Mouse (Mus musculus) ovary, postnatal 36 days (tissue): ENCODE data around the gene Maip1.
A peak's percentile ranks its signal among the peaks of the same experiment; 100 is the strongest.

Source experiments
- DNase-seq: peaks from one replicate; pipeline ENCODE4 v3.0.0; 2022; ENCODE audit warnings: low spot score, mixed read lengths

The Maip1 gene

DNA sequence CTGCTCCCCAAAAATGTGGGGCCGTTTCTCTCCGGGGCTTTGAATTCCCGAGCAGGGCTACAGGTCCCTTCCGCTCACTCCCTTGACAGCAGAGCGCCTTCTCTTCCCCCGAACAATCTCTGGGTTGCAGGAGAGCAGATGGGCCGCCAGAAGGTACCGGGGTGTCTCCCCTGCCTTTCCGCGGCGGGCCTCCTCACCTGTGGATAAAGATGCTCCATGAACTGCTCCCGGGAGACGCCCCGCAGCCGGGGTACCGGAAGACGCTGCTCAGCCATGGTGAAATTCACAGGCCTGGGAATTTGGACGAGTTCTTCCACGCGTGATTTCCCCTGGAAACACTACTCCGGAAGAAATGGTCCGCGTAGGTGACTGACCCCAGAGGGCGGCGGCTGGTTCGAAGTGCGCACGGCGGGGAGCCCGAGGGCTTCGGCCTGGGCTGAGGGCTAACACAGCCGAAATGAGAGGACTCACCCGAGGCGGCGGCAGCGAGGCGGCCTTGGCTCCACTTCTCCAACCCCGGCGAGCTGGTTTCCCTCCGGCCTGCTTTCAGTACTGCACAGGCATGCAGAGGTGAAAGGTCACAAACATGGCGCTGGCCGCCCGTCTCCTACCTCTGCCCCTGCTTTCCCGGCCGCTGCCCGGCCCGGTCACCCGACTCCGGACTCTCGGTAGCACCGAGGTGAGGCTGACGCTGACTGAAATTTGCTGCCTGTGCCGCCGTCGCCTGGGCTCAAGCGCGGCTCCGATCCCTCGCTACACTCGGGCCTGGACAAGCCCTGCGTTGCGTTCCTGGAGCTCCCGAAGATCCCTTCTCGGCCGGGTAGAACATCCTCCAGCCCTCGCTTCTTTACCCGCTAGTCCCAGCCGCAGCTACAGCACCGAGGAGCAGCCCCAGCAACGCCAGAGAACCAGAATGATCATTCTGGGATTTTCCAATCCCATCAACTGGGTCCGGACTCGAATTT is at the start of gene Maip1, which contains the start of gene Tyw5:
TSS of gene Maip1 (plus strand) at position 142 of the 965 bp plus-strand sequence.
TSS of gene Tyw5 (minus strand) at position 915 of the 965 bp plus-strand sequence.
- DNase-seq: peak; percentile 81

- no peak for DNase-seq
These were observed 47.6 kb upstream of the Maip1 start for GRCm38 (mm10) chr1:57358546-57358945.

GRCm38 (mm10) chr1:57367446-57367845 is 38.7 kb upstream of the Maip1 start:
- no peak for DNase-seq

GRCm38 (mm10) chr1:57369111-57369510 is 37.0 kb upstream of the Maip1 start:
- DNase-seq: no peak

- no peak for DNase-seq
These were observed 35.7 kb upstream of the Maip1 start for GRCm38 (mm10) chr1:57370451-57370850.

- DNase-seq: no peak
These were observed 30.9 kb upstream of the Maip1 start for GRCm38 (mm10) chr1:57375276-57375675.

DNA sequence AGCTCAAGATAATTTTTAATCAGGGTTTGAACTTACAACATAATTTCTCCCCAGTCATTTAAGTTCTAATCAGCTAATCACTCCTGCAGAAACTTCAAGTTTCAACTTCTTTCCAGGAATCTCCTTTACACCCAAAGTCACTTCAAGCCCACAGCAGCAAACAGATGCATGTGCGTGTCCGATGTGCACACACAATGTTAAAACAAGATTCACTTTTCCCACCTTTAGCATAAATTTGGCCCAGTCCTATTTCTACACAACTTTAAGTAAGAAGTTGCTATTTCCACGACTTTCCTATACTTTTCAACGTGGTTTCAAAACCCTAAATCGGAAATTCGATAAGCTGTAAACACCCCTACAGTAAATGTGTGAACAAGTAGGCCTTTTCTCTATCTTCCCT is 29.3 kb upstream of the Maip1 start:
- DNase-seq: no peak

DNA sequence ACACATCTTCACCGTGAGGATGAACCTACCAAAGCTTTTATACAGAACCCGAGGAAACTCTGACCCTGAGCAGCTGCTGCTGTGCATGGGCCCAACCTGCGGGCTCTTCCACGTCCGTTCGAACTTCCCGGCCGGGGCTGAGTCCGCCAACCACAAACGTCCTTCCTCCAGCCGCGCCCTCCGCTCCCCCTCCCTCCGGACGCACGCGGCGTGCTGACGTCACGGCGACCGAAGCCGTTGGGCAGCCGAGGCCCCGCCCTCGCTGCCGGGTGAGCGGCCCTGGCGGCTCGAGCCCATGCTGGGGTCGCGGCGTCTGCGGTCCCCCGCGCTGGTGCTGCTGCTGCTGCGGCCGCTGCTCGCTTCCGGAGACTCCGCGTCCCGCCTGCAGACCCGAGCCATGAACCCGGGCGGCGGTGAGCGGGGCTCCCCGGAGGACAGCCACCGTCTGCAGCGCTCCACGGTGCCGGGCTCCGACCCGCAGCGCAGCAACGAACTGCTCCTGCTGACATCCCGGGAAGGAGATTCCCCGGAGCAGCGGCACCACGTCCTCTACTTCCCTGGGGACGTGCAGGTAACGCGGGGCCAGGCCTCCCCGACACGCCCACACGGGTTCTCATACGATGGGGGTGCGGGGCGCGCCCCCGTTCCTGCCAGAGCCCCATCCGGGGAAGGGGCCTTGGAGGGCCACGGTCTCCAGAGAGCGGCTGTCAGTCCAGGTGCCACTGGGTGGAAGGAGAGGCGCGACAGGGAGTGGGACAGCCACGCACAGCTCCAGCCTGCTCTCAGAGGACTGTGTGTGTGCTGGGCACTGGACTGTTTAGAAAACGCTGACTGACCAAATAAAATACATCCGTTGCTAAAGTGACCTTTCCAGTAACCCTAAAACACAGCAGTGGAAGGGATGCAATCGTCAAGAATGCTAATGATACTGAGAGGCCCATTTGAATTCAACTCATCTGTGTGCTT is 28.5 kb upstream of the Maip1 start, which contains the start of gene 1700066M21Rik:
TSS of gene 1700066M21Rik (plus strand) at position 245 of the 966 bp plus-strand sequence.
- peak; percentile 95 for DNase-seq

GRCm38 (mm10) chr1:57386519-57386918 is 19.6 kb upstream of the Maip1 start:
- DNase-seq: no peak

GRCm38 (mm10) chr1:57387876-57388275 is 18.3 kb upstream of the Maip1 start:
- DNase-seq: no peak

GRCm38 (mm10) chr1:57388402-57389155 is 17.5 kb upstream of the Maip1 start:
- no peak for DNase-seq

GRCm38 (mm10) chr1:57390993-57391790 is 14.9 kb upstream of the Maip1 start:
- no peak for DNase-seq

DNA sequence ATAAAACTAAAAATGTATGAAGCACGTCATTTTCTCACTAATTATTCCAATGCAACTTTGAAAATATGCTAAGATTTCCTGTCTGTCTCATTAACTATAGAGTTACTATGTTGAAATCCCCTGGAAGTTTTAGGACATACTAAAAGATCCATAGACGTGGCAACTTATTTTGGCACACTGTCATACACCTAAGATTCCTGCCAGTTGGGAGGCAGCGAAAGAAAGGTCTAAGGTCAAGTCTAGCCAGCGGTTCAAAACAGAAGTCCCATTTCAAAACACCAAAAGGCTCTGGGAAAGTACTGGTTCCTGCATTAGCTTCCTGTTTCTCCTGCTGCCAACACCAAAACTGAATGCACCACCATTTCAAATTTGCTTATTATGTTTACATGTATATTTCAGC is 13.7 kb upstream of the Maip1 start:
- DNase-seq: no peak

- no peak for DNase-seq
These were observed 12.1 kb upstream of the Maip1 start for GRCm38 (mm10) chr1:57394051-57394450.

- DNase-seq: no peak
These were observed 5.8 kb upstream of the Maip1 start for GRCm38 (mm10) chr1:57400321-57400720.

- no peak for DNase-seq
These were observed 5.3 kb upstream of the Maip1 start for GRCm38 (mm10) chr1:57400877-57401276.

DNA sequence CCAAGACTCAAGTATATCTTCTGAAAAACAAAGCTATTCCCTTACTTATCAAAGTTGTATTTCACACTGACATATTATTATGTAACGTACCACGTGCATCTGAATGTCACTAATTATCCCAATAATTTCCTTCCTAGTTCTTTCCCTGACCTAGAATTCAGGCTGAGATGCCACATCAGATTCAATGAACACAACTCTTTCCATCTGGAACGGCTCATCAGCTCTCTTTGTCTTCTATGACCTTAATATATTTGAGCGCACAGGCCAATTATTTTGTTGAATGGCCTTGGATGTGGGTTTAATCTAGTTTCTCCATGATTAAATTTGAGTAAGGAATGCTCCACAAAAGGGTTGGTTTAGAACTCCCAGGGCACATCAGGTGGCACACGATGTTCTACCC is 4.0 kb upstream of the Maip1 start:
- DNase-seq: no peak

DNA sequence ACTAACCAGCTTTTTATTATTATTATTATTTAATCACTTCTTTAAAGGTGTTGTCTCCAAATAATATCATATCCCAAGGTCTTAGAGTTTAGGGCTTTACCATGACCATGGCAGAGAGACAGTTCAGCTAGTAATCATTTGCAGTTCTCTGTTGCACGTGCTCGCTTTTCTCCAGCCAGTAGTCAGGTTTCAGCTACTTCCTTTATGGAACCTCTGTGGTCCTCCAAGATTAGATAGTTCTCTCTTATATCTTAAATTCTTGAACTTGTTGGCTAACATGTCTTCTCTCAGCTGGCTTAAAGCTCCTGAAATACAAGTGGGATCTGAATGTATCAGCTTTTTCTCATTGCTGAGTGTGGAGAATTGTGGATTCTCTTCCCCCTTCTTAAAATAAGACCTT is 2.9 kb downstream of the Maip1 start:
- no peak for DNase-seq

DNA sequence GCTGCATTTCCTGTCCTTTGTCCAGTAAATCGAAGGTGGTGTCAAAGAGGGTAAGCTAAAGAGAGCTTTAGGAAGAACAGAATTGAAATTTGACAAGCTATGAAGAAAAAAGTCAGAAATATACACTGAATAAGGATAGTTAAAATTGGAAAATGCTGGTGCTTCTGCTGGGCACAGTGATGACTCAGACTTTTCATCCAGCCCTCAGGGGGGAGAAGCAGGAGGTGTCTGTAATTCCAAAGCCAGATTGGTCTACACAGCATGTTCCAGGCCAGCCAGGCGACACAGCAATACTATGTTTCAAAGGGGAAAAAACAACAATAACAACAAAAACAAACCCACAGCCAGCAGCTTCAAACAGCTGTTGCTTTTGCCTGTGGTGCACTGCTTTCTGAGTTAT is 7.3 kb downstream of the Maip1 start:
- DNase-seq: no peak

GRCm38 (mm10) chr1:57423696-57424095 is 17.6 kb downstream of the Maip1 start:
- DNase-seq: no peak
